Mouse (Mus musculus) kidney, postnatal 0 days (tissue): ENCODE results near the gene Gm21983. TPM values are rescaled to one million over a fixed set of nuclear protein-coding genes. Genes with fewer than 3 reads are reported as not detected.

ENCODE experiments used
- ATAC-seq: fragments of 200-750 bp; cut with Nextera tagmentation; replicated peaks from 2 replicates; pipeline ENCODE4 v1.8.0; 2017; ENCODE audit warnings: low read depth, moderate number of reproducible peaks, moderate TSS enrichment, moderate library complexity; ENCODE audit not compliant: low FRiP score
- DNase-seq: peaks from one replicate; pipeline ENCODE4 v3.0.0-alpha.2; 2016; ENCODE audit warnings: low spot score
- H3K27ac ChIP-seq: fragments of 300-500 bp; sonication (generic); 2 replicates; pipeline ENCODE4 v1.5.1; 2014; ENCODE audit warnings: mild to moderate bottlenecking
- H3K27me3 ChIP-seq: fragments of 300-500 bp; sonication (generic); 2 replicates; pipeline ENCODE4 v1.6.1; 2014; ENCODE audit warnings: low read length, mixed read lengths; ENCODE audit not compliant: insufficient read depth
- H3K36me3 ChIP-seq: fragments of 300-500 bp; sonication (generic); 2 replicates; pipeline ENCODE4 v1.6.1; 2014; ENCODE audit warnings: low read length, mixed read lengths; ENCODE audit not compliant: insufficient read depth
- H3K4me1 ChIP-seq: fragments of 300-500 bp; sonication (generic); replicated peaks from 2 replicates; pipeline ENCODE4 v1.6.1; 2014; ENCODE audit warnings: antibody characterized with exemption, low read length, mixed read lengths; ENCODE audit not compliant: insufficient read depth
- H3K4me2 ChIP-seq: fragments of 300-500 bp; sonication (generic); 2 replicates; pipeline ENCODE4 v1.6.1; 2014; ENCODE audit warnings: mild to moderate bottlenecking, low read length, moderate library complexity, mixed read lengths
- H3K4me3 ChIP-seq: fragments of 300-500 bp; sonication (generic); replicated peaks from 2 replicates; pipeline ENCODE4 v1.5.1; 2014; ENCODE audit warnings: low read depth, low read length
- H3K9ac ChIP-seq: fragments of 300-500 bp; sonication (generic); 2 replicates; pipeline ENCODE4 v1.6.1; 2014; ENCODE audit warnings: low read depth, low read length
- H3K9me3 ChIP-seq: fragments of 300-500 bp; sonication (generic); replicated peaks from 2 replicates; pipeline ENCODE4 v1.6.1; 2016; ENCODE audit warnings: low read length, inconsistent platforms, mixed read lengths
- CTCF ChIP-seq: IDR thresholded peaks from 2 replicates; pipeline ENCODE4 v1.5.1; 2016; ENCODE audit warnings: antibody characterized with exemption, low read depth, mild to moderate bottlenecking, moderate library complexity
- WGBS: fragments of 180-500 bp; shearing (Covaris S2); extraction: QIAGEN DNeasy Blood & Tissue Kit; methylation state at CpG from one replicate; pipeline ENCODE4 v1.1.7; 2014; 5-methylcytosine and 5-hydroxymethylcytosine counted together
- polyA plus RNA-seq: library from polyadenylated mRNA; unstranded; fragments of >200 nt; fragmentation: Nextera tagmentation; extraction: Ambion mirVana; gene quantifications from 2 replicates; pipeline ENCODE4 v1.2.1, GENCODE M21; 2015

The Gm21983 gene
- polyA plus RNA-seq, 1 experiment from 2014 or later, result 0.30 TPM

GRCm38 (mm10) chr7:27222538-27222937 is 41.7 kb upstream of the Gm21983 start:
- WGBS, result 54% methylated on average over 1 of the region's 1 CpGs
- ATAC-seq, result no peak

GRCm38 (mm10) chr7:27221939-27222338 is 41.1 kb upstream of the Gm21983 start:
- TF ChIP-seq CTCF, result no peak
- H3K4me3 ChIP-seq, result no peak overlapping the region
- peaks cover 15% of the 10 kb centered on the region for H3K4me1 ChIP-seq
- no peak overlapping the region for H3K9ac ChIP-seq
- DNase-seq (no peak), ATAC-seq (no peak)
- no peak overlapping the region for H3K27ac ChIP-seq
- peaks cover 4% of the 10 kb centered on the region; the same call in 1 of the 2 replicates for H3K36me3 ChIP-seq
- H3K27me3 ChIP-seq, result no peaks in the 10 kb centered on the region
- no peaks in the 10 kb centered on the region for H3K9me3 ChIP-seq
- WGBS, result 54% methylated on average over 6 of the region's 6 CpGs
- no peak overlapping the region for H3K4me2 ChIP-seq

More at GRCm38 (mm10) chr7:27222538-27222937, 41.7 kb upstream of the Gm21983 start:
- TF ChIP-seq CTCF, result no peak
- no peaks in the 10 kb centered on the region for H3K9me3 ChIP-seq
- DNase-seq, result no peak
- no peaks in the 10 kb centered on the region for H3K27me3 ChIP-seq
- H3K4me3 ChIP-seq, result no peak overlapping the region
- H3K9ac ChIP-seq, result no peak overlapping the region
- no peak overlapping the region for H3K4me2 ChIP-seq
- H3K4me1 ChIP-seq, result peaks cover 21% of the 10 kb centered on the region
- no peaks in the 10 kb centered on the region for H3K36me3 ChIP-seq
- no peak overlapping the region for H3K27ac ChIP-seq

GRCm38 (mm10) chr7:27219937-27220336 is 39.1 kb upstream of the Gm21983 start:
- no peak overlapping the region for H3K4me3 ChIP-seq
- no peak for DNase-seq
- H3K4me1 ChIP-seq, result peaks cover 4% of the 10 kb centered on the region; the same call in 1 of the 2 replicates
- H3K27ac ChIP-seq, result no peak overlapping the region
- no peak overlapping the region for H3K4me2 ChIP-seq
- WGBS, result 62% methylated on average over 11 of the region's 11 CpGs
- no peaks in the 10 kb centered on the region for H3K9me3 ChIP-seq
- no peak for ATAC-seq
- TF ChIP-seq CTCF, result no peak
- H3K9ac ChIP-seq, result no peak overlapping the region
- H3K36me3 ChIP-seq, result peaks cover 14% of the 10 kb centered on the region; the same call in 1 of the 2 replicates
- no peaks in the 10 kb centered on the region for H3K27me3 ChIP-seq

GRCm38 (mm10) chr7:27218586-27218985 is 37.7 kb upstream of the Gm21983 start:
- no peak for TF ChIP-seq CTCF
- no peaks in the 10 kb centered on the region for H3K27me3 ChIP-seq
- 71% methylated on average over 7 of the region's 7 CpGs for WGBS
- H3K27ac ChIP-seq, result no peak overlapping the region
- DNase-seq (no peak), ATAC-seq (no peak)
- no peak overlapping the region for H3K4me2 ChIP-seq
- H3K9me3 ChIP-seq, result no peaks in the 10 kb centered on the region
- no peak overlapping the region for H3K4me3 ChIP-seq
- H3K9ac ChIP-seq, result no peak overlapping the region
- H3K4me1 ChIP-seq, result 0 out of 2 replicates have a peak, but pooled peaks cover 1% of the 10 kb centered on the region
- H3K36me3 ChIP-seq, result peaks cover 24% of the 10 kb centered on the region; the same call in 1 of the 2 replicates

- 82% methylated on average over 2 of the region's 2 CpGs for WGBS
- Histone ChIP-seq H3K9ac (no peak overlapping the region), H3K4me1 (no peaks in the 10 kb centered on the region), H3K27ac (no peak overlapping the region), H3K27me3 (no peaks in the 10 kb centered on the region), H3K9me3 (no peaks in the 10 kb centered on the region), H3K4me3 (no peak overlapping the region), H3K4me2 (no peak overlapping the region), H3K36me3 (peaks cover 60% of the 10 kb centered on the region)
- DNase-seq (no peak), ATAC-seq (no peak)
- TF ChIP-seq CTCF, result no peak
Observed at GRCm38 (mm10) chr7:27212626-27213025, 31.7 kb upstream of the Gm21983 start.

- 0 out of 2 replicates have a peak, but pooled peaks cover 22% of the 10 kb centered on the region for H3K36me3 ChIP-seq
Observed at GRCm38 (mm10) chr7:27203730-27204449, 23.0 kb upstream of the Gm21983 start.

More at GRCm38 (mm10) chr7:27203730-27204449, 23.0 kb upstream of the Gm21983 start:
- ATAC-seq (no peak), DNase-seq (no peak)
- Histone ChIP-seq H3K27me3 (no peaks in the 10 kb centered on the region), H3K27ac (no peak overlapping the region), H3K4me2 (no peak overlapping the region), H3K4me1 (no peaks in the 10 kb centered on the region), H3K9me3 (no peaks in the 10 kb centered on the region), H3K4me3 (no peak overlapping the region), H3K9ac (no peak overlapping the region)
- 93% methylated on average over 8 of the region's 8 CpGs for WGBS
- no peak for TF ChIP-seq CTCF
